Mouse (Mus musculus): ENCODE data around the gene Raph1.

GRCm38 (mm10) chr1:60580990-60581389 lies 14.1 kb upstream of the Raph1 start:
- TF ChIP-seq TAL1 (IDR thresholded peaks at IDR 0.05; ENCODE audit: low read length) (no peak), GATA1 (IDR thresholded peaks at IDR 0.05; ENCODE audit: low read length) (no peak)
